Mouse (Mus musculus): ENCODE data around the gene Thop1.
A peak's percentile ranks its signal among the peaks of the same experiment; 100 is the strongest.
"Not testable (repeated sequence)": the region's sequence is repeated elsewhere in the genome, so short reads cannot be mapped to it uniquely, and the experiment has no call there.

The Thop1 gene

DNA sequence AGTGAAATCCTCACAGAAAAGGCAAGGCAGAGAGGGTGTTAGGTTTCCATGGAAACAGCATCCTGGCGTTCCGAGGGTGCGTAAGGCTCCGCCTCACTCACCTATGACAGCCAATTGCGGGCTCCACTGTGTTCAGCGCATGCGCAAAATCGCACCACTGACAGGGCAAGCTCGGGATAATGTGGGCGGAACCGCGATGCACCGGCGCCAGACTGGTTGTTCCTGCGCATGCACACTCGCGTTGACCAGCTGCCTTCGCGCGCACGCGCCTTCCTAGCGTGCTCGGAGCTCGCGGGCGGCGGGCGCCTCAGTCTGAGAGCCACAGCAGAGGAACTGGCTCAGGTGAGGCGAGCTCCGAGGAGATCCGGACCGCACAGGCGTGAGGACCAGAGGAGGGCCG, at the start of gene Thop1:
TSS of gene Thop1 (plus strand) at position 200 of the 400 bp plus-strand sequence.
- peak; percentile 97 to 98 for DNase-seq (ENCODE audit: low spot score in 2 of 2)

DNA sequence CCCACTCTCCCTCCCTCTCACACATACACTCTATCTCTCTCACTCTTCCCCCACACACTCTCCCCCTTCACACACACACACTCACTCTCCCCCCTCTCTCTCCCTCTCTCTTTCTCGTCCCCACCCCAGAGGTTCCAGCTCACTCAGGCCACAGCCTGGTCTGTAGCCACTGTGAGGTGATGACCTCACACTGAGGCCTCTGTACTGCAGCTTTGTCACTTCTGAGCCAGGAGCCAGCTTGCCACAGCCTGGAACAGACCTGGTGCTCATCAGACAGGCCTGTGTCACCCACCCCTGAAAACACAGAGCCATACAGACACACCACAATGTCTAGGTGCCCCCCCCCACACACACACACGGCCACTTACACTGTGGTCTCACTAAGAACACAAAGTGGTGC, 49.6 kb upstream of the Thop1 start:
- no peak for DNase-seq (ENCODE audit: low spot score in 2 of 2)

DNA sequence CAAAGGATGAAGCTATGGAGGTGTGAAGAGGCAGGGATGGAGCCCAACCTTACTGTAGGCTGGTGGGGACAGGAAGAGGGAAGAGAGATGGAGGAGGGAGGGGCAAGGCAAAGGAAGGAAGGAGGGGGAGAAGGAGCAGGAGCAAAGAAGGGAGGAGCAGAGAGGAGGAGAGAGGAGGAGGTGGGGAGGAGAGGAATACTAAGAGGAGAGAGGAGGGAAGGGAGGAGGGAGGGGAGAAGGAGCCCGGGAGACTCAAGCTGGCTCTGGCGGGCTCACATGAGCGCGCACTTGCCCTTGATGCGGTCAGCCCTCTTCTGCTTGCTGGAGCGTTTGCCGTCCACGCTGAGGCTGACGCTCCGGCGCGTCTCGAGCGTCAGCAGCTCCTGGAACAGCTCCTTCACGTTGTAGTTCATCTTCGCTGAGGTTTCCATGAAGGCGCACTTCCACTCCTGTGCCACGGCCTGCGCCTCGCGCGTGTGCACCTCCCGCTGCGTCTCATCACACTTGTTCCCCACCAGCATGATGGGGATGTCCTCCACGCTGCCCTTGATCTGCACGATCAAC, 48.2 kb upstream of the Thop1 start:
- no peak for DNase-seq (ENCODE audit: low spot score in 2 of 2)

DNA sequence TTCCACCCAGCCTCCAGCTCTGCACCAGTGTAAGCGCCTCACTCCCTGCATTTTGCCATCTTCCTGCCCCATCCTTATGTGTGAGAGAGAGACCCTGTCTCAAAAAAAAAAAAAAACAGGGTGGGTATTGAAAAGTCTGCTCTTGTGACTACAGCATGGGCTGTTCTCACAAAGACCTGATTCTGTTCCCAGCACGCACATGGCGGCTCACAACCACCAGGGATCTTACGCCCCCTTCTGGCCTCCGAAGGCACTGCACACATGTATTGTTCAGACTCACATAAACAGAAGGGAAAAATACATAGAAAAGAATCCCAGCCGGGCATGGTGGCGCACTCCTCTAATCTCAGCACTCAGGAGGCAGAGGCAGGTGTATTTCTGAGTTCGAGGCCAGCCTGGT, 47.1 kb upstream of the Thop1 start:
- no peak for DNase-seq (ENCODE audit: low spot score in 2 of 2)

DNA sequence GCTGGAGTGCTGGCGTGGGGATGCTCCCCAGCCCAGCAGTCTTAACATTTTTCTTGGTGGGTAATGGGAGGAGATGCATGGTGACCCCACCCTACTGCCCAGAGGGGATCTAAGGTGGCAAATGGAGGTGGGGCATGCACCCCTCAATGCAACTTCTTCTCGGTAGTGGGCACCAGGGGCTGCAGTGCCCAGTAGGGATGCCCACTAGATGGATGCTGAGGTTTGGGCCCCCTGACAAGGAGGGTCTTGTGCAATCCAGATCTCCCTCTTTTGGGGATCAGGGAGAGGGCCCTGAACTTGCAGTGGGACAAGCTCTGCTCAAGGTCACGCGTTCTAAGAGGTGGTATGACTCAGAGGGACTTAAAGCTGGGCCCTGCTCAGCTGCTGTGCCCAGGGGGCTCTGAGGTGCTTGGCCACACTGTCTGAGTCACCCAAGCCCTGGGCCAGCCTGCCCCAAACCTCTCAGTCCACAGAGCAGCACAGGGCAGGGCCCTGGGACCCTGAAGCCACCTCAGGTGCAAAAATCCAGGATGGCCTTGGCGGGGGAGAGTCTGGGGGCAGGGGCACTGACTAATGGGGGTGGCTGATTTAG, 45.4 kb upstream of the Thop1 start:
- no peak for DNase-seq (ENCODE audit: low spot score in 2 of 2)

DNA sequence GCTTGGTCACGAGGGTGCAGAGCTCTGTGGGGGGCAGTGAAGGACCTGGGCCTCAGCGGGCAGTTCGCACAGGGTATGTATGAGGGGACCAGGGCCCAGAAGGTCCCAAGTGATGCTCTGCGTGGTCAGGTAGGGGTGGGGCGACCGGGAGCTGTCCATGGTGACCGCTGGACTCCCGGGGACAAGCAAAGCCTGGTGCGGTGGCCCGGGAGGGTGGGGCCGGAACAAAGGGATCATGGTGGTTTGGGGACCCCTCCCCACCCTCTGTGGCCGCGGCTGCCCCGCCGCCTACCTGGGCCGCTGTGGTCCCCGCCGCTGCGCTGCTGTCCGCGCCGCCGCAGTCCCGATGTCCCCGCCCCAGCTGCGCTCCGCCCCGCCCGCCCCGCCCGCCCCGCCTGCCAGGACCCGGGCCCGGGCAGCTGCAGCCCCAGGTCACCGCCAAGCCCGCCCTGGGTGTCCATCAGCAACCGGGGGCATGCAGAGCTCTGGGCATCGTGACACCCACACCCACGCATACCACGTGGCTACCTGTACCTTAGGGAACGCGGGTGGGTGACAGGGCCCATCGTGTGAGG, 44.7 kb upstream of the Thop1 start:
- DNase-seq (ENCODE audit: low spot score in 2 of 2) = no peak

DNA sequence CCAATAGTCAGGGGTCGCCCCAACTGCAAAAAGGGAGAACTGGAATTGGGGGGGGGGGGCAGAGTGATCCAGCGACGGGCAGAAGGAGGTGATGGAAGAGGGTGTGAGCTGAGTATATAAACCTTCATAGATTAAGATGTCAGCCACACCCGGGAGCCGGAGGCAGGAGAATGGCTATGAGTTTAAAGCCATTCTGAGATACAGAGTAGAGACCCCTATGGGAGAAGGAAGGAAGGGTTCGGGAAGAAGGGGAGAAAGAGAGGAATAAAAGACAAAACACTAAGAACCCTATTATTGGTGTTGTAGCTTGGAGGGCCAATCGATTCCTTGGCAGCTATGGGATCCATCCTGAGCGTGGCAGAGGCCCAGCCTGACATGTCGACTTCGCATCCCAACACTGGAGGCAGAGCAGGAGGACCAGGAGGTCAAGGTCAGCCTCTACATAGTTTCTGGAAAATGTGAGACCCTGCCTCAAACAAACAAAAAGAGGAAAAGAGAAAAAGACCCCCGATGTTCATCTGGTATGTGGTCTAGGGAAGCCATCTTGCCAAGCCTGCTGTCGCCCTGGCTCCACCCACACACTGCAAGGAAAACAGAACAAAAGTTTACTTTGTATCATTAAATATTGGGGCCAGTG, 44.1 kb upstream of the Thop1 start, which contains the start of gene Diras1:
TSS of gene Diras1 (minus strand) at position 24 of the 637 bp plus-strand sequence.
- no peak for DNase-seq (ENCODE audit: low spot score in 2 of 2)

DNA sequence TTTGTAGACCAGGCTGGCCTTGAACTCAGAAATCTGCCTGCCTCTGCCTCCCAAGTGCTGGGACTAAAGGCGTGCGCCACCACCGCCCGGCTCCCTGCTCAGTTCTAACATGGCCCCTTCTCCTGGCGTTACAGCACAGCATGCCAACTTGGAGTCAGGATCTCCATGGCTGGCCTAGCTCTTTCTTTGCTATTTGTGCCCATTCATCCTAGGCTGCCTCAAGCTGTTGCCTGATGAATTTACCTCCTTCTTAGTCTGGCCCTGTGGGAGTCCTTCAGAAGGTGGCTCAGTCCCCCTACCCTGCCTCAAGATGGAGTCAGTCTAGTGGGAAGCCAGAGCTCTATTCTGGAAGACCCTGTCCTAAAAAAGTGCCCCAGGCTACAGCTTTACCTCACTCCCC, 43.0 kb upstream of the Thop1 start:
- DNase-seq (ENCODE audit: low spot score in 2 of 2) = no peak

DNA sequence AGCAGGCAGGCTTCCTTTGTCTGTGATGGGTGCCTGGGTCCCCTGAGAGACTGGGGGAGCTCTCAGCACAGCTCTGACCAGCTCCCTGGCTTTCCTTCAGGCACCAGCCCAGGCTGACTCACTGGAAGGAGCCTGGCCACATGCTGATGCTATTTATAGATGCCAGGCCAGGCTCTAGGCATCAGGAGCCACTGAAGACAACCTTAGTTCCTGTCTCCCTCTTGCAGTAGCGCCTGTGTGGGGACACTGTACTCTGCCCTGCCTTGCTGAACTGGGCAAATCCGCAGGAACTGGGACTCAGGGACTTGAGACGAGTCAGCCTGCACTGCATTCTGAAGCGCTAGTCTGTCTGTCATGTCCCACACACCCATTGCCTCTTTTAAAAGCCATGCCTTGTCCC, 42.5 kb upstream of the Thop1 start:
- no peak for DNase-seq (ENCODE audit: low spot score in 2 of 2)

DNA sequence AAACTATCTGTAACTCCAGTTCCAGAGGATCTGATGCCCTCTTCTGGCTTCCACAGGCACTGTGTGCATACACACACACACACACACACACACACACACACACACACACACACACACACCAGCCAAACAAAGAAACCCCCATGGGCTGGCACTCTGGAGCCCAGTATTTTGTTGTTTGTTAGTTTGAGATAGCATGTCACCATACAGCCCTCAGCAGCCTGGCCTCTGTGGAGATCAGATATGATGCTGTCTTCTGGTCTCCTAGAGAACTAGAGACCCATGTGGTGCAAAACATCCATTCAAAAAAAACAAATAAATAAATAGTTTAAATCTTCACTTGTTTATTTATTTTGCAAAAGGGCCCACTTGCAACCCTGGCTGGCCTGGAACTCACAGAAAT, 41.6 kb upstream of the Thop1 start:
- DNase-seq (ENCODE audit: low spot score in 2 of 2) = no peak

DNA sequence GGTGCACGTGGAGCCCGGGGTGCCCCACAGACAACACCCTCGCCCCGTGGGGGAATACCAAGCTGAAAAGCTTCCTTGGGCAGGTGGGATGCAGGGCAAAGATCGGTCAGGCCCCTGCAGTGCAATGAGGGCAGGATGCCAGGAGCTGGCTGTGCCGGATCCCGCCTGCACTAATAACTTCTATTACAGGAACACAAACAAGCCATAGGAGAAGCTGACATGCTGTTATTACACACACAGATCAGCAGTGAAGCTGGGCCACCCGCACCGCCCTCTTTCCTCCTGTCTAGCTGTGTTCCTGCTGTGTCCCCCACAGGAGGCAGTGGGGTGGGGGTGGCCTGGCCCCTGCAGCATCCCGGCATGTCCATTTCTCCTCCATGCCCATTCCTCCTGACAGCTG, 40.8 kb upstream of the Thop1 start:
- DNase-seq (ENCODE audit: low spot score in 2 of 2) = no peak

DNA sequence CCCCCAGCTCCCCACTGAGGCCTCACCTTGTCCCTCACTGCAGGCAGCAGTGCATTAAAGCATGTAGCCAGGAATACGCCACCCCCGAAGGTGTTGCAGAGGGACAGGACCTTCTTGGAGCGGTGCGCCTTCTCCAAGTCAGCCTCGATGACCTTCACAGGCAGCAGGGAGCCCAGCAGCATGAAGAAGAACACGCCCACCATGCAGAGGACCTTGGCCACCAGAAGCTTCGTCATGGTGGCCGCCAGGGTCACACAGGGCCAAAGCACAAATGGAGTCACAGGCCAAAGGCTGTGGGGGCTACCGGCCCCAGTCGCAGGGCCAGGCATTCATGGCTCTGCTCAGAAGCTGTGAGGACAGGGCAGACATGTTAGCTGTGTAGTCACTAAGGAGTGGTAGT, 36.2 kb upstream of the Thop1 start:
- DNase-seq (ENCODE audit: low spot score in 2 of 2) = no peak

DNA sequence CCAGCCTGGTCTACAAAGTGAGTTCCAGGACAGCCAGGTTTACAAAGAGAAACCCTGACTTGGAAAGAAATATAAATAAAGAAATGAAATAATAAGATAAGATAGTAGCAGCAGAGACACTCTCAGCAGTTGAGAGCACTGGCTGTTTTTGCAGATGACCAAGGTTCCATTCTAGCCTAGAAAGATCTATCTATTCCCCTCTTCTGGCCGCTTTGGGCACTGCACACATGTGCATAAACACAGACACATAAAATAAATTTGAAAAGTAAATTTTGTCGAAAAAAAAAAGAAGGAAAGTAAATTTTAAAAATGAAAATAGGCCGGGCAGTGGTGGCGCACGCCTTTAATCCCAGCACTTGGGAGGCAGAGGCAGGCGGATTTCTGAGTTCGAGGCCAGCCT, 33.6 kb upstream of the Thop1 start:
- DNase-seq (ENCODE audit: low spot score in 2 of 2) = no peak

DNA sequence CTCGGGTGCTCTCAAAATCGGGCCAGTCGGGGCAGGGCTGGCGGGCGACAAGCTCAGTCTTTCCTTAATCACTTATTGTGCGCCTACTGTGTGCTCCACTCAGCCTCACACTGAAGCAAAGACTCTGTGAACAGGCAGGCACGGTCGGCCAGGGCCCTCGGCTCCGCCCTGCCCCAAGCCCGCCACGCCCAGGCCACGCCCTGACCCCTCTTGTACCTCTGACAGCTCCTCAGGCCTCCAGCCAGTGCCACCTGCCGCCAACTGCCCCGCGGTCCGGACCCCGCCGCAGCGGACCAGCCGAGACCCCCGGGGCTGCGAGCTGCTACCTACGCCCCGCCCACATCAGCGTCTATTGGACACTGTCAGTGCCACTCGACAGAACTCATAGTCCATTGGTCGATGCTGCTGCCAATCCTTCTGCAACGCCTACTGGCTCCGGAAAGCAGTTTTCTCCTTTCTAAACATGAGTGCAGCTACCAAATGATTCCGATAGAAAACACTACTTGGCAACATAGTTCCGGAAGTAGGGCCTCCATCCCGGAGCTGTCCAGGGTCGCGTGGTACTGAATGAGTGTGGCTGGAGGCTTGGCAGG, 32.8 kb upstream of the Thop1 start, which contains the start of gene Slc39a3:
TSS of gene Slc39a3 (minus strand) at position 439 of the 593 bp plus-strand sequence.
- DNase-seq (ENCODE audit: low spot score in 2 of 2) = peak; percentile 94 to 99

DNA sequence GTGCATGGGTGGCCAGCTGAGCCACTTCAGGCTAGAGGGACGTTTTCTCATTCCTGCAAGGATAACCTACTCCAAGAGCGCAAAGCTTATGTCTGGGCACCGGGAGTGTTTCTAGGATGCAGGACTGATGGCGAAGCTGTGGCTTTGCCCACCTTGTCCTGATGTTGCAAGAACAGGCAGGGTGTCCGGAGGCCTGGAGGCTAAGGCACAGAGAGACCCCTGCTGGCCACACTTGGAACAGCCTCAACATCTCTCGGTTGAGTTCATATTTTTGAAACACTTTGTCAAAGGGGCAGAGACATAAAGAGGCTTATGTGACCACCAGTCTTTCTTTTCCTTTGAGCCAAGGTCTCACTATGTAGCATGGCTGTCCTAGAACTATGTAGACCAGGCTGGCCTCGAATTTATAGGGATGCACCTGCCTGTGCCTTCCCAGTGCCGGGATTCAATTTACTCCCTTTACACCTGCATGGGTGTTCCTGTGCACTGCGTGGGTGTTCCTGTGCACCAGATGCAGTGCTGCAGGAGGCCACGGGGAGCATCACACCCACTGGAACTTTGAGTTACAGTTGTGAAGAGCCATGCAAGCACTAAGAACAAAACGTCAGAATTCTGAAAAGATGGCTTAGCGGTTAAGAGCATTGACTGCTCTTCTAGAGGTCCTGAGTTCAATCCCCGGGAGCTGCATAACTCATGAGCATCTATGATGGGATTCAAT, 28.2 kb upstream of the Thop1 start:
- peak in 1 of 2 experiments; percentile 80 for DNase-seq (ENCODE audit: low spot score in 2 of 2)

DNA sequence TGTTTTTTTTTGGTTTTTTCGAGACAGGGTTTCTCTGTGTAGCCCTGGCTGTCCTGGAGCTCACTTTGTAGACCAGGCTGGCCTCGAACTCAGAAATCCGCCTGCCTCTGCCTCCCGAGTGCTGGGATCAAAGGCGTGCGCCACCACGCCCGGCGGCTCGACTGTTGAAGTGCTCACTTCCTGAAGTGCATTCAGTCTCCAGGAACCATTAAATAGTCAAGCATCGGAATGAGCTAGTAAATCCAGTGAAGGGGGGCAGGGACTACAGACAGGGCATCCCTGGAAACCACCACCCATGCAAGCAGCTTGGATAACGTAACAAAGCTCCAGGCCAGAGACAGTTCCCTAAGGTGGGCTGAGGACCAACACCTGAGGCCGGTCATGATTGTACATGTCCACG, 24.6 kb upstream of the Thop1 start:
- DNase-seq (ENCODE audit: low spot score in 2 of 2) = not testable (repeated sequence)

DNA sequence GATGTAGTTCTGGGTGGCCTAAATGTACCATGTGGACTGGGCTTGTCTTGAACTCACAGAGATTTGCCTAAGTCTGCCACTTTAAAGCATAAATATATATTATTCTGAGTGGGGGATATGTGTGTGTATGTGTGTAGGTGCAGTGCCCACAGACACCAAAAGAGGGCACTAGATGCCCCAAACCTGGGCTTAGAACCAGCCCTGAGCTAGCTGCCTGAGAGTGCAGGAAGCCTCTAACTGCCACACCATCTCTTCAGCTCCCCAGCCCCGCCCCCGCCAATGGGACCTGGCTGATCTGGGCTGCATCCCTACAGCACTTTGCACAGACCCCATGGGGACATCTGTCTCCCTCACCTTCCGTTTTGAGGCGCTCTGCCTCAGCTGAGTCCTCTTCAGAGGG, 19.2 kb upstream of the Thop1 start:
- DNase-seq (ENCODE audit: low spot score in 2 of 2) = no peak

DNA sequence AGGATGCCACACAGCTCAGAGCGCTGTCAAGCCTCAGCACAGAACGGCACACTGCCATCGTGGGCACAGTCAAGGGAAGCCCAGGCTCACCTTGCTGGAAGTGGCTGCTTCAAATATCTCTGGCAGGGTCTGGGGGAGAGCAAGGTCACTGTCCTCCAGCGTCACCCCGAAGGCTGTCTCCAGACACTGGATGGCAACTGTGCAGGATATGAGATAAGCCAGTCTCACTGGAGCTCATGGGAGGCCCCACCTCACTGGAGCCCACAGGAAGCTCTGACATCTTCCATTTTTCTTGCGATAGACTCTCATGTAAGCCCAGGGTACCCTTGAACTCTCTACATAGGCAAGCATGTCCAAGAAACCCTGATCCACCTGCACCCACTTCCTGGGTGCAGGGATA, 18.7 kb upstream of the Thop1 start:
- no peak for DNase-seq (ENCODE audit: low spot score in 2 of 2)

DNA sequence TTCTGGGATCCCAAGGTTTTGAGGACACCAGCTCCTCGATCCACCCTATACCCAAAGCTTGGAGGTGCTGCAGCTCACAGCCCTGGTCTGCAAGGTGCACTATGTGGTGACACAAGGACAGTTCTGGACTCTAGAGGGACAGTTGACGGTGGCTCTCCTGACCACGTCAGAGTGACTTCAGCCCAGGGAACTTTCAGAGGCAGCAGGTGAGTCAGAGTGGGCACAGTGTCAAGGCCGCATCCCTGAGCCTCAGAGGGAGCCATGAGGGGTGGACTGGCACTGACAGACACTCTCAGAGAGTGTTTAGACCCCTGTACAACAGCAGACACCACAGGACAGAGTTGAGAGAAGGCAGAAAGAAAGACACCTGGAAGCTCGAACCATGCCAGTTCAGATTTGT, 17.3 kb upstream of the Thop1 start:
- no peak for DNase-seq (ENCODE audit: low spot score in 2 of 2)

DNA sequence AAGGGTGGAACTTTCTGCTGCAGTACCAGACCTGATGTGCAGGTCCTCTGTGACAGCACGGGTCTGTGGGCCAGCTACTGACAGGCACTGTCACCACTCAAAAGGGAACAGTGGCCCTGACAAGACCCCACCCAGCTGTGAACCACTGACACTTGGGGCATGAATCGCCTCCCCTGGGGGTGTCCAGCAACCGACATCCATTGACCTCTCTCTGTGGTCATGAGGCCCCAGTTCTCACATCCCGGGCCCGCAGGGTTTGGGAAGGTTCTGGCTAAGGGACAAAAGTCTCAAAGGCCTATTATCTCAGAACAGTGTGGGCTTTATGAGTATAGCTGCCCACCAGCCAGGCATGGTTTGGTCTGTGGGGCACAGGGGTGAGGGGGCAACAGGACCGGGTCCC, 14.7 kb upstream of the Thop1 start:
- DNase-seq (ENCODE audit: low spot score in 2 of 2) = no peak

DNA sequence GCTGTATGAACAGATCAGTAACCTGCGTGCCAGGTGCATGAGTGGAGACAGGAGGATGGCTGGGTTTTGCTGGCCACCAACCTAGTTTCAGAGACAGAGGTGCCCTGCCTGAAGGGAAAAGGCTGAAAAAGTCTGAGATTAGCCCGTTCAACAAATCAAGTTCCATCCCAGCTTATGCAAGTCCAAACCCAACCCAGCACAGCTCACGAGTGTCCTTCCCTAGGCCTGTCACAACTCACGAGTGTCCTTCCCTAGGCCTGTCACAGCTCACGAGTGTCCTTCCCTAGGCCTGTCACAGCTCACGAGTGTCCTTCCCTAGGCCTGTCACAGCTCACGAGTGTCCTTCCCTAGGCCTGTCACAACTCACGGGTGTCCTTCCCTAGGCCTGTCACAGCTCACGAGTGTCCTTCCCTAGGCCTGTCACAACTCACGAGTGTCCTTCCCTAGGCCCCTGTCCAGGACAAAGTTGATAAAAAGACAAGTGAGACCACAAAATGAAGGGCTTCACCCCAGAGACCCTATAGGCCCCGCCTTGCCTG, 14.0 kb upstream of the Thop1 start:
- not testable (repeated sequence) for DNase-seq (ENCODE audit: low spot score in 2 of 2)

Data from left cerebral cortex, adult 9 months (tissue).